Mouse (Mus musculus) forebrain, postnatal 0 days (tissue): ENCODE results near the gene Rbfox3. TPM values are rescaled to one million over a fixed set of nuclear protein-coding genes. Genes with fewer than 3 reads are reported as not detected.

ENCODE experiments used
- ATAC-seq: fragments of 200-750 bp; cut with Nextera tagmentation; 2 replicates; pipeline ENCODE4 v1.8.0; 2017; ENCODE audit warnings: mild to moderate bottlenecking, moderate library complexity
- DNase-seq: peaks from one replicate; pipeline ENCODE4 v3.0.0-alpha.2; 2015
- H3K27ac ChIP-seq: fragments of 300-500 bp; sonication (generic); 2 replicates; pipeline ENCODE4 v1.5.1; 2014; ENCODE audit warnings: low read depth, mild to moderate bottlenecking, antibody characterized with exemption, low read length, moderate library complexity, mixed read lengths
- H3K27me3 ChIP-seq: fragments of 300-500 bp; sonication (generic); 2 replicates; pipeline ENCODE4 v1.6.1; 2014; ENCODE audit warnings: mild to moderate bottlenecking, low read length, mixed read lengths; ENCODE audit not compliant: insufficient read depth
- H3K36me3 ChIP-seq: fragments of 300-500 bp; sonication (generic); 2 replicates; pipeline ENCODE4 v1.6.1; 2014; ENCODE audit warnings: mild to moderate bottlenecking, moderate library complexity; ENCODE audit not compliant: insufficient read depth
- H3K4me1 ChIP-seq: fragments of 300-500 bp; sonication (generic); 2 replicates; pipeline ENCODE4 v1.6.1; 2014; ENCODE audit warnings: antibody characterized with exemption; ENCODE audit not compliant: insufficient read depth
- H3K4me2 ChIP-seq: fragments of 300-500 bp; sonication (generic); 2 replicates; pipeline ENCODE4 v1.6.1; 2014; ENCODE audit warnings: low read depth, mild to moderate bottlenecking, moderate library complexity
- H3K4me3 ChIP-seq: fragments of 300-500 bp; sonication (generic); 2 replicates; pipeline ENCODE4 v1.5.1; 2014; ENCODE audit warnings: low read depth, low read length, mixed read lengths
- H3K9ac ChIP-seq: fragments of 300-500 bp; sonication (generic); 2 replicates; pipeline ENCODE4 v1.6.1; 2014; ENCODE audit warnings: mild to moderate bottlenecking
- H3K9me3 ChIP-seq: fragments of 300-500 bp; sonication (generic); 2 replicates; pipeline ENCODE4 v1.6.1; 2016; ENCODE audit warnings: low read length
- CTCF ChIP-seq: sonication (generic); IDR thresholded peaks from 2 replicates; pipeline ENCODE4 v1.5.1; 2016; ENCODE audit warnings: antibody characterized with exemption, control low read depth, low read depth
- WGBS: fragments of 180-500 bp; shearing (Covaris S2); extraction: QIAGEN DNeasy Blood & Tissue Kit; methylation state at CpG from one replicate; pipeline ENCODE4 v1.1.7; 2014; 5-methylcytosine and 5-hydroxymethylcytosine counted together
- polyA plus RNA-seq: library from polyadenylated mRNA; unstranded; fragments of >200 nt; fragmentation: Nextera tagmentation; extraction: Ambion mirVana; gene quantifications from 2 replicates; pipeline ENCODE4 v1.2.1, GENCODE M21; 2015
- total RNA-seq: library from RNA; depleted of rRNA; stranded (reverse); fragments of >200 nt; gene quantifications from 2 replicates; pipeline ENCODE4 v1.2.3, GENCODE M21; 2014

The Rbfox3 gene
- total and polyA plus RNA-seq, 2 experiments from 2014 or later: 37.3 to 82.3 TPM

GRCm38 (mm10) chr11:118883143-118883542 lies 28.3 kb downstream of the Rbfox3 start:
- Histone ChIP-seq H3K27me3 (no peaks in the 10 kb centered on the region), H3K4me1 (no peaks in the 10 kb centered on the region), H3K36me3 (no peaks in the 10 kb centered on the region), H3K4me3 (no peak overlapping the region), H3K4me2 (no peak overlapping the region), H3K27ac (no peak overlapping the region), H3K9me3 (no peaks in the 10 kb centered on the region), H3K9ac (0 out of 2 replicates have a peak overlapping the region, but pooled peaks have one; percentile 22)
- WGBS: 63% methylated on average over 9 of the region's 9 CpGs
- DNase-seq (no peak), ATAC-seq (no peak)
- TF ChIP-seq CTCF: no peak

GRCm38 (mm10) chr11:118881786-118882495 lies 29.5 kb downstream of the Rbfox3 start:
- no peak for TF ChIP-seq CTCF
- H3K9ac ChIP-seq: no peak overlapping the region
- DNase-seq (no peak), ATAC-seq (0 out of 2 replicates have a peak, but pooled peaks have one; percentile 10)
- H3K4me3 ChIP-seq: no peak overlapping the region
- no peaks in the 10 kb centered on the region for H3K9me3 ChIP-seq
- H3K4me2 ChIP-seq: no peak overlapping the region
- H3K27ac ChIP-seq: no peak overlapping the region
- H3K4me1 ChIP-seq: no peaks in the 10 kb centered on the region
- 10% methylated on average over 11 of the region's 11 CpGs for WGBS
- H3K27me3 ChIP-seq: no peaks in the 10 kb centered on the region
- no peaks in the 10 kb centered on the region for H3K36me3 ChIP-seq

DNA sequence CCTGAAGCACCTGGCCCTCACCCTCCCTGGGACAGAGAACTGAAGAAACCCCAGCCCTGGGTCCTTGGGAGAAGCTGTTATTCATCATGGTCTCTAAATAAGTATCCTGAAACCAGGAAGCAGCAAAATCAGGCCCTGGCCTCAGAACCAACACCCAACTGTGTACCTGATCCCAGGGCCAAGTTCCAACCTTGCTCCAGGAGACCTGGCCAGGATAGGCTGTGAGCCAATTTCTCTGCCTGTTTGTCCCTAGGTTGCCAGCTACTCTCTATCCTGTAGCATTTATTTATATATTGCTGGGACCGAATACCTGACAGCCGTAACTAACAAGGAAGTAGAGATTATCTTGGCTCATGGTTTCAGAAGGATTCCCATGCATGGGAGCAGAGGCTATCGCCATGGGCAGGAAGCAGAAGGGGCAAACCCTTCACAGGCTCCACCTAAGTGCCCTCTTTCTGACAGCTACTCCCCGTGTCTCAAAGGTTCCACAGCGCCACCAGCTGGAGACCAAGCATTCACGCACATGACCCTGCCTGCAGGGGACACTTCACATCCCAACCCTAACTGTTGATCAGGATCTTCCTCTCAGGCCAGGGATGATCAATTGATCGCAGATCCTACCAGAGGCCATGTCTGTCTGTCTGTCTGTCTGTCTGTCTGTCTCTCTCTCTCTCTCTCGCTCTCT lies 31.8 kb downstream of the Rbfox3 start:
- Histone ChIP-seq H3K27me3 (no peaks in the 10 kb centered on the region), H3K4me1 (0 out of 2 replicates have a peak, but pooled peaks cover 7% of the 10 kb centered on the region), H3K9ac (no peak overlapping the region), H3K36me3 (no peaks in the 10 kb centered on the region), H3K9me3 (no peaks in the 10 kb centered on the region), H3K4me3 (no peak overlapping the region), H3K27ac (no peak overlapping the region), H3K4me2 (no peak overlapping the region)
- DNase-seq (no peak), ATAC-seq (no peak)
- WGBS: 93% methylated on average over 8 of the region's 8 CpGs
- TF ChIP-seq CTCF: 0 out of 2 replicates have a peak, but pooled peaks have one; percentile 14

GRCm38 (mm10) chr11:118878605-118879245 lies 32.7 kb downstream of the Rbfox3 start:
- no peak for ATAC-seq
- TF ChIP-seq CTCF: no peak
- WGBS: 93% methylated on average over 13 of the region's 13 CpGs

DNA sequence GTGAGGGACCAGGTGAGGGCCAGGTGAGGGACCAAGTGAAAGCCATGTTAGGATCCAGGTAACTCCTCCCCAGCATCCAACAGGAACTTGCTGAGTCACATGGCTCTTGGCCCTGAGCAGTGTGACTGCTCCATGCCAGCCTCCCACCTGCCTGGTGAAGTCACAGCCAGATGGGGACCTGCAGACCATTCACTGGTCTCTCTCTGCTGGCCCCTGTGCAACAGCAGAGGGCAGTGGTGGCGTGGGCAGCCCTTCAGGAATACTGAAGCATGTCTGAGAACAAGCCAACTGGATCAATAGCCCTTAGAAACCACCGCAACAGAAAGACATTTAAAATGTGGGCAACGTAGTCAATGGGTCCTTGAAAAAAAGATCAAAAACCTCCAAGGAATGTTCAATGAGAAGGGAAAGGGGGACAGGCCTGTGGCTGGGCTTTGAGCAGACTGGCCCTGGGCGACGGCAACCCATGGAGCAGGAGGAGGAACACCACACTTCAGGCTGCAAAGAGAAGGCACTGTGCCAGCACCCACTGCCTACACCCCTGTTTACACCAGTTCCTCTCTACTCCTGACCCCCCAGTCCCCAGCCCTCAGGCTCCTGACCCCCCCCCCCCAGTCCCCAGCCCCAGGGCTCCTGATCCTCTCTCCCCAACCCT lies 36.0 kb downstream of the Rbfox3 start:
- Histone ChIP-seq H3K27me3 (no peaks in the 10 kb centered on the region), H3K4me3 (no peak overlapping the region), H3K9ac (no peak overlapping the region), H3K9me3 (no peaks in the 10 kb centered on the region), H3K27ac (no peak overlapping the region), H3K4me1 (0 out of 2 replicates have a peak, but pooled peaks cover 7% of the 10 kb centered on the region), H3K36me3 (no peaks in the 10 kb centered on the region), H3K4me2 (no peak overlapping the region)
- DNase-seq (peak; percentile 56), ATAC-seq (peak; percentile 79)
- WGBS: 11% methylated on average over 5 of the region's 5 CpGs
- TF ChIP-seq CTCF: peak; percentile 60

More at GRCm38 (mm10) chr11:118878605-118879245, 32.7 kb downstream of the Rbfox3 start:
- no peak overlapping the region for H3K9ac ChIP-seq
- no peak for DNase-seq
- H3K4me2 ChIP-seq: no peak overlapping the region
- no peaks in the 10 kb centered on the region for H3K27me3 ChIP-seq
- no peaks in the 10 kb centered on the region for H3K36me3 ChIP-seq
- H3K27ac ChIP-seq: no peak overlapping the region
- 0 out of 2 replicates have a peak, but pooled peaks cover 7% of the 10 kb centered on the region for H3K4me1 ChIP-seq
- H3K9me3 ChIP-seq: no peaks in the 10 kb centered on the region
- no peak overlapping the region for H3K4me3 ChIP-seq

GRCm38 (mm10) chr11:118874487-118875095 lies 36.8 kb downstream of the Rbfox3 start:
- no peak overlapping the region for H3K4me2 ChIP-seq
- ATAC-seq: no peak
- no peak overlapping the region for H3K27ac ChIP-seq
- no peaks in the 10 kb centered on the region for H3K27me3 ChIP-seq
- no peak for DNase-seq
- no peak overlapping the region for H3K9ac ChIP-seq
- WGBS: 17% methylated on average over 7 of the region's 7 CpGs
- H3K4me3 ChIP-seq: no peak overlapping the region
- H3K9me3 ChIP-seq: no peaks in the 10 kb centered on the region
- no peak for TF ChIP-seq CTCF
- no peaks in the 10 kb centered on the region for H3K36me3 ChIP-seq
- 0 out of 2 replicates have a peak, but pooled peaks cover 7% of the 10 kb centered on the region for H3K4me1 ChIP-seq
